Comparison of ENCODE assay signal across 20 mouse cellular contexts in the genomic region with DNA sequence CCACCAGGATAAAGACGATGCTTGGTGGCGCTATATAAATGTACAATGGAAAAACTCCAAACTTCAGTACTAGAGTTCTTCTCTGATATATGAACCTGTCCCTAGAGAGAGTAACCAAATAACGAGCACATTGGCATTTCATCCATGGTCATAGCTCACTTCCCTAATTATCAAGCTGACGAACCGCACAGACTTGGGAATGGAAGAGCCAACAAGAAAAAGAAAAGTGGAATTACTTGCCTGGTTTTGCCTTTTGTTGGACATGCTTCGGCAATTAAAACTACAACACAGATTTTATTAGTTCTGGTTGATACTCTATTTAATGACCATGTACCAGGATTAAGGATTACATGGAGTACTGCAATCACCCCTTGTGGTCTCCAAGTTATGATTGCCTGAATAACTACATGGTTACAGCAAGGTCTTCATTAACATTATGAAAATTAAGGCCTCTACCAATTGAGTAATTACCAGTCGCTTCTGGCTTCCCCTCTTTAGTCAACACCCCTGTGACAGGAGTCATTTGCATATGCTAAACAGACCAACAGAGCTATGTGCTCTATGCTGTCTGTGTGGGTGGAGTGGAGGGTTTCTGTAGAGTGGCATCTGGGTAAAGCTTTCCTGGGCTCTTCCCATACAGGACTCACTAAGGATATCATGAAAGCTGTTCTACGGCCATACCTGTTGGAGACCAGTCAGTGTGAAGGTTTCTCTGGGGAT. TPM values are rescaled to one million over a fixed set of nuclear protein-coding genes. Genes with fewer than 3 reads are reported as not detected.
DNase-seq lines count a peak whose midpoint lies in the region; ATAC-seq lines count a peak whose summit lies in the region.
"Had no signal": no experiment of that assay in that cellular context is flagged by ENCODE, and none has a peak within 500 bp of the region (broad histone marks: within the 10 kb centered on the region; RNA-seq: fewer than 3 reads in every experiment).

No protein-coding gene starts in this region.

- no peak overlapping the region for H3K9ac ChIP-seq in forebrain, embryonic 12.5 days
- no peak overlapping the region for H3K9ac ChIP-seq in midbrain, embryonic 14.5 days (replicated peaks; ENCODE audit: low read length)
- H3K9ac ChIP-seq in hindbrain, embryonic 15.5 days: no peak overlapping the region
- no peak overlapping the region for H3K9ac ChIP-seq in neural tube, embryonic 15.5 days (replicated peaks)
- H3K9ac ChIP-seq: limb, embryonic 13.5 days; liver, embryonic 13.5 days had no signal

- H3K4me1 ChIP-seq in forebrain, embryonic 12.5 days: peaks cover 12% of the 10 kb centered on the region
- H3K4me1 ChIP-seq in forebrain, embryonic 10.5 days: peaks cover 6% of the 10 kb centered on the region; the same call in 1 of the 2 replicates
- 0 out of 2 replicates have a peak, but pooled peaks cover 6% of the 10 kb centered on the region for H3K4me1 ChIP-seq in midbrain, embryonic 14.5 days (ENCODE audit: control insufficient read depth, insufficient read depth, low read length)
- H3K4me1 ChIP-seq in midbrain, embryonic 10.5 days: no peaks in the 10 kb centered on the region
- peaks cover 11% of the 10 kb centered on the region for H3K4me1 ChIP-seq in hindbrain, embryonic 15.5 days (replicated peaks)
- peaks cover 19% of the 10 kb centered on the region for H3K4me1 ChIP-seq in neural tube, embryonic 15.5 days
- H3K4me1 ChIP-seq: liver, embryonic 13.5 days had no signal

- H3K4me2 ChIP-seq in forebrain, embryonic 12.5 days: no peak overlapping the region
- no peak overlapping the region for H3K4me2 ChIP-seq in midbrain, embryonic 14.5 days (ENCODE audit: low read length)
- H3K4me2 ChIP-seq in hindbrain, embryonic 15.5 days: no peak overlapping the region
- H3K4me2 ChIP-seq in neural tube, embryonic 15.5 days: no peak overlapping the region
- H3K4me2 ChIP-seq: limb, embryonic 13.5 days; liver, embryonic 13.5 days had no signal

- H3K9me3 ChIP-seq in forebrain, embryonic 12.5 days: no peaks in the 10 kb centered on the region
- no peaks in the 10 kb centered on the region for H3K9me3 ChIP-seq in forebrain, embryonic 10.5 days
- no peaks in the 10 kb centered on the region; the same call in 1 of the 2 replicates for H3K9me3 ChIP-seq in midbrain, embryonic 14.5 days (ENCODE audit: control insufficient read depth, low read length)
- no peaks in the 10 kb centered on the region for H3K9me3 ChIP-seq in midbrain, embryonic 10.5 days (replicated peaks)
- H3K9me3 ChIP-seq in hindbrain, embryonic 15.5 days: no peaks in the 10 kb centered on the region
- no peaks in the 10 kb centered on the region for H3K9me3 ChIP-seq in neural tube, embryonic 15.5 days (replicated peaks)
- H3K9me3 ChIP-seq: liver, embryonic 13.5 days had no signal

- H3K27ac ChIP-seq in forebrain, embryonic 12.5 days: no peak overlapping the region
- H3K27ac ChIP-seq in forebrain, embryonic 10.5 days: no peak overlapping the region
- no peak overlapping the region for H3K27ac ChIP-seq in midbrain, embryonic 14.5 days (replicated peaks; ENCODE audit: low read depth, low read length)
- H3K27ac ChIP-seq in midbrain, embryonic 10.5 days (replicated peaks): no peak overlapping the region
- H3K27ac ChIP-seq in hindbrain, embryonic 15.5 days (replicated peaks): peak overlapping the region; percentile 38
- H3K27ac ChIP-seq in neural tube, embryonic 15.5 days (replicated peaks): peak overlapping the region; percentile 19; the same call in 1 of the 2 replicates
- H3K27ac ChIP-seq: limb, embryonic 13.5 days; liver, embryonic 13.5 days; stomach, postnatal 0 days had no signal

- 51% methylated on average over 8 of the region's 8 CpGs for WGBS in forebrain, embryonic 12.5 days
- 77% methylated on average over 8 of the region's 8 CpGs for whole genome bisulfite sequencing in forebrain, embryonic 10.5 days
- WGBS in midbrain, embryonic 14.5 days: 68% methylated on average over 8 of the region's 8 CpGs
- 88% methylated on average over 8 of the region's 8 CpGs for WGBS in midbrain, embryonic 10.5 days
- 53% methylated on average over 8 of the region's 8 CpGs for WGBS in hindbrain, embryonic 15.5 days
- WGBS in neural tube, embryonic 15.5 days: 48% methylated on average over 8 of the region's 8 CpGs

- no peaks in the 10 kb centered on the region for H3K36me3 ChIP-seq in forebrain, embryonic 12.5 days (replicated peaks)
- no peaks in the 10 kb centered on the region for H3K36me3 ChIP-seq in forebrain, embryonic 10.5 days (replicated peaks)
- H3K36me3 ChIP-seq in midbrain, embryonic 14.5 days (ENCODE audit: control insufficient read depth, insufficient read depth, low read length): no peaks in the 10 kb centered on the region
- H3K36me3 ChIP-seq in midbrain, embryonic 10.5 days: no peaks in the 10 kb centered on the region
- no peaks in the 10 kb centered on the region for H3K36me3 ChIP-seq in hindbrain, embryonic 15.5 days
- H3K36me3 ChIP-seq in neural tube, embryonic 15.5 days: no peaks in the 10 kb centered on the region
- H3K36me3 ChIP-seq: limb, embryonic 13.5 days; liver, embryonic 13.5 days had no signal

- no peaks in the 10 kb centered on the region for H3K27me3 ChIP-seq in forebrain, embryonic 12.5 days
- no peaks in the 10 kb centered on the region for H3K27me3 ChIP-seq in forebrain, embryonic 10.5 days (ENCODE audit: poor library complexity, severe bottlenecking)
- H3K27me3 ChIP-seq in midbrain, embryonic 14.5 days (ENCODE audit: control insufficient read depth, insufficient read depth, low read length): no peaks in the 10 kb centered on the region
- H3K27me3 ChIP-seq in midbrain, embryonic 10.5 days (ENCODE audit: low read depth, poor library complexity, severe bottlenecking): no peaks in the 10 kb centered on the region
- no peaks in the 10 kb centered on the region for H3K27me3 ChIP-seq in hindbrain, embryonic 15.5 days
- 0 out of 2 replicates have a peak, but pooled peaks cover 4% of the 10 kb centered on the region for H3K27me3 ChIP-seq in neural tube, embryonic 15.5 days (replicated peaks)
- H3K27me3 ChIP-seq: liver, embryonic 13.5 days had no signal

- no peak overlapping the region for H3K4me3 ChIP-seq in forebrain, embryonic 12.5 days (replicated peaks)
- H3K4me3 ChIP-seq in forebrain, embryonic 10.5 days: no peak overlapping the region
- H3K4me3 ChIP-seq in midbrain, embryonic 14.5 days (replicated peaks; ENCODE audit: low read depth, low read length): no peak overlapping the region
- H3K4me3 ChIP-seq in midbrain, embryonic 10.5 days: no peak overlapping the region
- no peak overlapping the region for H3K4me3 ChIP-seq in hindbrain, embryonic 15.5 days
- no peak overlapping the region for H3K4me3 ChIP-seq in neural tube, embryonic 15.5 days (replicated peaks)
- H3K4me3 ChIP-seq: limb, embryonic 13.5 days; liver, embryonic 13.5 days had no signal

- no peak for DNase-seq in forebrain, embryonic 10.5 days (ENCODE audit: extremely low spot score, low spot score)
- no peak for DNase-seq in midbrain, embryonic 14.5 days
- DNase-seq in midbrain, embryonic 10.5 days (ENCODE audit: low spot score): no peak
- DNase-seq in MN1 (ENCODE audit: low spot score): no peak
- no peak for DNase-seq in heart, postnatal 36 days
- DNase-seq: adrenal gland, postnatal 36 days; cerebellum, adult 11 months; kidney, adult 9 months; kidney, postnatal 25 days; liver, embryonic 13.5 days; lung, adult 2 months; lung, postnatal 14 days; right cerebral cortex, postnatal 14 days had no signal

- peak; percentile 55; the same call in 1 of the 2 replicates for ATAC-seq in forebrain, embryonic 12.5 days (ENCODE audit: low FRiP score)
- peak; percentile 58; the same call in 1 of the 2 replicates for ATAC-seq in midbrain, embryonic 14.5 days (ENCODE audit: low FRiP score, low TSS enrichment)
- ATAC-seq in hindbrain, embryonic 15.5 days (ENCODE audit: low FRiP score, low read depth): no peak
- no peak for ATAC-seq in neural tube, embryonic 15.5 days (ENCODE audit: low FRiP score)

- intact Hi-C loops in heart, postnatal 36 days (cut with DNase I): loop anchor here (10.0 kb wide), 1 partner anchor 192 kb away; no protein-coding TSS in a partner anchor

RNA-seq across cellular contexts. Expression of gene Tecta, which starts 16.9 kb away (rescaled TPM):
- polyA plus RNA-seq in forebrain, embryonic 12.5 days (2016; fragmentation: Nextera tagmentation; extraction: Ambion mirVana): 0.18 TPM in 2 replicates
- 0.02 and 0.04 TPM in 2 replicates for polyA plus RNA-seq in forebrain, embryonic 10.5 days (2016; fragmentation: Nextera tagmentation; extraction: Ambion mirVana)
- 0.26 and 0.81 TPM in 2 replicates for polyA plus RNA-seq in midbrain, embryonic 14.5 days (2014; fragmentation: Nextera tagmentation; extraction: Ambion mirVana)
- 0.54 and 0.68 TPM in 2 replicates for polyA plus RNA-seq in midbrain, embryonic 10.5 days (2016; fragmentation: Nextera tagmentation; extraction: Ambion mirVana)
- 0.36 and 0.38 TPM in 2 replicates for polyA plus RNA-seq in hindbrain, embryonic 15.5 days (2015; fragmentation: Nextera tagmentation; extraction: Ambion mirVana)
- polyA plus RNA-seq in neural tube, embryonic 15.5 days (2015; fragmentation: Nextera tagmentation; extraction: Ambion mirVana): 0.42 and 0.68 TPM in 2 replicates
- total RNA-seq in heart, postnatal 36 days (2021): not detected
- total RNA-seq: megakaryocyte progenitor cell, adult 5-6 weeks had no signal
- polyA plus RNA-seq: heart, embryonic 14.5 days had no signal

Comparison
In these comparisons a context has a peak if more than half of its experiments do, and no peak if none do; other contexts are left out.
1. ATAC-seq: peak in forebrain, embryonic 12.5 days (single experiment) and midbrain, embryonic 14.5 days (single experiment); none in hindbrain, embryonic 15.5 days (single experiment) and neural tube, embryonic 15.5 days (single experiment).
2. H3K27ac ChIP-seq: peak in hindbrain, embryonic 15.5 days (single experiment) and neural tube, embryonic 15.5 days (single experiment); none in forebrain, embryonic 12.5 days (single experiment), forebrain, embryonic 10.5 days (single experiment), midbrain, embryonic 14.5 days (single experiment) and midbrain, embryonic 10.5 days (single experiment).